Mouse (Mus musculus): ENCODE measurements around the gene Olfr16.

DNA sequence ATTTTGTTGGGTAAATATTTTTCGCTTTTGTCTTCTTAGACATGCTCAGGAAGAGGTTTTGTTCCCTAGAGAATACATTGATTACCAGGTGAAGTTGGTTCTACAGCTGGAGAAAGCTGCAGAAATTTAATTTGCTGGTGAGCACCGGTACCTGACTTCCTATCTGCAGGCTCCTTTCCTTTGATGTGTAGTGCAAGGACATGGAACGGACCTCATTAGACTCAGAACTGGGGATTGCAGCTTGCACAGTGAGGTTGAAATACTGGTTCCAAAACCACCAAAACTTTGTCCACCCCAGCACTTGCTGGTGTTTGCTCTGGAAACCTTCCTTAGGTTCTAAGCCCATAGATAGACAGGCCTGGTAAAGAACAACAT is 40.4 kb downstream of the Olfr16 start:
- TF ChIP-seq CTCF (IDR thresholded peaks at IDR 0.05) (no peak), POLR2A (IDR thresholded peaks at IDR 0.05; ENCODE audit: insufficient read depth, low read depth, low read length) (no peak)

All from heart, adult 2 months (tissue).